Mouse (Mus musculus) ES-E14 (cell line): ENCODE measurements at regions not wholly inside any gene's neighbourhood (a gene's known extent, or its start where the extent isn't known, plus 50 kb on each side); places are given as distances from the start of the nearest gene placed in this dataset.

ENCODE experiments used
- CHD2 ChIP-seq: IDR thresholded peaks from 2 replicates; pipeline ENCODE4 v1.6.1; 2014; ENCODE audit warnings: mild to moderate bottlenecking, low read depth, low read length, inconsistent platforms
- HCFC1 ChIP-seq: IDR thresholded peaks from 2 replicates; pipeline ENCODE4 v1.6.1; 2012; ENCODE audit warnings: low read length, inconsistent platforms, borderline replicate concordance; ENCODE audit not compliant: insufficient read depth
- MAFK ChIP-seq: IDR thresholded peaks from 2 replicates; pipeline ENCODE4 v1.6.1; 2014; ENCODE audit warnings: mild to moderate bottlenecking, low read depth, low read length, inconsistent platforms; ENCODE audit not compliant: insufficient read depth
- ZC3H11A ChIP-seq: IDR thresholded peaks from 2 replicates; pipeline ENCODE4 v1.6.1; 2012; ENCODE audit warnings: low read depth, mild to moderate bottlenecking, inconsistent platforms, low read length, borderline replicate concordance

DNA sequence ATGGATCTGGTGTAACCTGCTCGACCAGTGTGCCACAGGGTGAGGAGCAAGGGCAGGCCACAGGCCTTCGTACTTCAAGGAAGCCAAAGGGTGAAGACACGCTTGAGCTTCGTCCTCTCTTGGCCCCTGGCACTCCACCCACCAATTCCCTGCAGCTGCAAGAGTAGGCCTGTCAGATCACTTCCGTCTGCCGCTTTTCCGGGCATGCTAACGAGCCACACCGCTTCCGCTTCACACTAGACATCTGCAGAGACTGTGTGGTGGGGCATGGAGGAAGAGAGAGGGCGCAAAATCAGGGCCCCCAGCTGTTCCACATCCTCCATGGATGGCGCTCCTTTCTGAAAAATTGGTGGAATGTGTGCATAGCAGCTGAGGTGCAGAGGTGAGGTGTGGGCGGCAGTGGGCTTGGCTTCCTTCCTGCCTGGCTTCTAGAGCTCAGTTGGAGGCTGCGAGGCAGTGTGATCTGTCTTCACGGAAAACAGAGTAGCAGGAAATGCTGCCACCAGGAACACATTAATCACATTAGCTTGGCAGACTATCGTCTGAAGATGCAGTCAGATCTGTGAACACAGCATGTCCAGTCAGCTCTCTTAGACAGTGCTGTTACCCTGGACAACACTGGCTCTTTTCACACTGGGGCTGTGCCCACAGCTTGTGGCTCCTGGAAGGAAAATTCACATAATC lies 162.3 kb upstream of the Eci2 start:
- TF ChIP-seq CHD2 (no peak), ZC3H11A (no peak), MAFK (no peak), HCFC1 (no peak)
